Mouse (Mus musculus): Measurements from ENCODE around the gene Cfap43. TPM values are rescaled to one million over a fixed set of nuclear protein-coding genes. Genes with fewer than 3 reads are reported as not detected.

Gene Cfap43
- total RNA-seq, 2 experiments from 2014 or later = not detected

- 0 out of 2 replicates have a peak, but pooled peaks have one; percentile 52 for ATAC-seq (replicated peaks; ENCODE audit: low FRiP score, poor library complexity, severe bottlenecking)
Measured at GRCm38 (mm10) chr19:47820832-47821493, 98.1 kb downstream of the Cfap43 start.

- ATAC-seq (replicated peaks; ENCODE audit: low FRiP score, poor library complexity, severe bottlenecking) = no peak
Measured at GRCm38 (mm10) chr19:47817692-47818091, 101.4 kb downstream of the Cfap43 start.

GRCm38 (mm10) chr19:47814721-47815120, 104.4 kb downstream of the Cfap43 start:
- ATAC-seq (replicated peaks; ENCODE audit: low FRiP score, poor library complexity, severe bottlenecking) = no peak

- ATAC-seq (replicated peaks; ENCODE audit: low FRiP score, poor library complexity, severe bottlenecking) = no peak
Measured at GRCm38 (mm10) chr19:47812091-47812490, 107.0 kb downstream of the Cfap43 start.

GRCm38 (mm10) chr19:47798583-47798982, 120.5 kb downstream of the Cfap43 start:
- ATAC-seq (replicated peaks; ENCODE audit: low FRiP score, poor library complexity, severe bottlenecking) = no peak

GRCm38 (mm10) chr19:47796699-47797098, 122.4 kb downstream of the Cfap43 start:
- no peak for ATAC-seq (replicated peaks; ENCODE audit: low FRiP score, poor library complexity, severe bottlenecking)

- peak; percentile 64 for ATAC-seq (replicated peaks; ENCODE audit: low FRiP score, poor library complexity, severe bottlenecking)
Measured at GRCm38 (mm10) chr19:47795009-47795728, 123.9 kb downstream of the Cfap43 start.

- ATAC-seq (replicated peaks; ENCODE audit: low FRiP score, poor library complexity, severe bottlenecking) = no peak
Measured at GRCm38 (mm10) chr19:47794331-47794730, 124.8 kb downstream of the Cfap43 start.

- no peak for ATAC-seq (replicated peaks; ENCODE audit: low FRiP score, poor library complexity, severe bottlenecking)
Measured at GRCm38 (mm10) chr19:47790316-47791020, 128.6 kb downstream of the Cfap43 start.

- no peak for ATAC-seq (replicated peaks; ENCODE audit: low FRiP score, poor library complexity, severe bottlenecking)
Measured at GRCm38 (mm10) chr19:47783898-47784297, 135.2 kb downstream of the Cfap43 start.

- ATAC-seq (replicated peaks; ENCODE audit: low FRiP score, poor library complexity, severe bottlenecking) = no peak
Measured at GRCm38 (mm10) chr19:47780972-47781371, 138.1 kb downstream of the Cfap43 start.

GRCm38 (mm10) chr19:47780145-47780544, 138.9 kb downstream of the Cfap43 start:
- no peak for ATAC-seq (replicated peaks; ENCODE audit: low FRiP score, poor library complexity, severe bottlenecking)

GRCm38 (mm10) chr19:47777847-47778246, 141.2 kb downstream of the Cfap43 start:
- no peak for ATAC-seq (replicated peaks; ENCODE audit: low FRiP score, poor library complexity, severe bottlenecking)

GRCm38 (mm10) chr19:47755625-47756024, 163.5 kb downstream of the Cfap43 start:
- ATAC-seq (replicated peaks; ENCODE audit: low FRiP score, poor library complexity, severe bottlenecking) = no peak

- ATAC-seq (replicated peaks; ENCODE audit: low FRiP score, poor library complexity, severe bottlenecking) = no peak
Measured at GRCm38 (mm10) chr19:47754931-47755330, 164.2 kb downstream of the Cfap43 start.

- no peak for ATAC-seq (replicated peaks; ENCODE audit: low FRiP score, poor library complexity, severe bottlenecking)
Measured at GRCm38 (mm10) chr19:47753921-47754320, 165.2 kb downstream of the Cfap43 start.

GRCm38 (mm10) chr19:47752456-47752855, 166.6 kb downstream of the Cfap43 start:
- ATAC-seq (replicated peaks; ENCODE audit: low FRiP score, poor library complexity, severe bottlenecking) = no peak

- no peak for ATAC-seq (replicated peaks; ENCODE audit: low FRiP score, poor library complexity, severe bottlenecking)
Measured at GRCm38 (mm10) chr19:47750391-47750790, 168.7 kb downstream of the Cfap43 start.

GRCm38 (mm10) chr19:47748950-47749349, 170.1 kb downstream of the Cfap43 start:
- no peak for ATAC-seq (replicated peaks; ENCODE audit: low FRiP score, poor library complexity, severe bottlenecking)

- ATAC-seq (replicated peaks; ENCODE audit: low FRiP score, poor library complexity, severe bottlenecking) = no peak
Measured at GRCm38 (mm10) chr19:47747072-47747471, 172.0 kb downstream of the Cfap43 start.

GRCm38 (mm10) chr19:47731931-47732330, 187.2 kb downstream of the Cfap43 start:
- peak; percentile 73 for ATAC-seq (replicated peaks; ENCODE audit: low FRiP score, poor library complexity, severe bottlenecking)
